Mouse (Mus musculus) myocyte (in vitro differentiated cells): ENCODE measurements around the gene Paqr3.

ENCODE experiments used
- MAX ChIP-seq: IDR thresholded peaks from one replicate; pipeline ENCODE4 v1.6.1; 2011; ENCODE audit warnings: low read depth, mild to moderate bottlenecking, control low read depth
- MYOD1 ChIP-seq, 3 experiments: IDR thresholded peaks; one replicate each; pipeline ENCODE4 v1.6.1; 2011; ENCODE audit warnings: control low read depth in 2 of 3, low read depth in 2 of 3, mild to moderate bottlenecking in 2 of 3, moderate library complexity in 1 of 3; ENCODE audit not compliant: insufficient read length in 2 of 3, control insufficient read depth in 1 of 3
- USF1 ChIP-seq: IDR thresholded peaks from one replicate; pipeline ENCODE4 v1.6.1; 2011; ENCODE audit warnings: low read depth, mild to moderate bottlenecking, control low read depth, moderate library complexity

DNA sequence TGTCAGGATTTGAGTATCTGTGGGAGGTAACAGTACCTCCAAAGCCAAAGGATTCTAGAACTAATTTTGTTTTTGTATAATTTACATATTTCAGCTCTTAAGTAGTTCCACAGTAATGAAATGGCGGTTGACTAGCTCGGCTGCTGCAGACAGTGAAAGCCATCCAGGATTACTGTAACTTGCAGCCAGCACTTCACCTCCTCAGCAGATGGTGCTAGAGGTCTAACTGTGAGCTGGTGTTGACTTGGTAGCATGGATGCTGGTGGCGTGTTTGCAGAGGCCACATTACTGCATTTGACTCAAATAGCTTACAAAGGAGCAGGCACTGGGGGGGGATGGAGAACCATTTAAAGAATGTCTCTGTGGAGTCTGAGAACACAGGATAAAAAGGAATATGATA is 29.9 kb downstream of the Paqr3 start:
- no peak for TF ChIP-seq MAX
- TF ChIP-seq USF1, result no peak
- TF ChIP-seq MYOD1 (IDR thresholded peaks at IDR 0.05; ENCODE audit: control insufficient read depth in 1 of 3, insufficient read length in 2 of 3, low read depth in 2 of 3), result no peak
